Mouse (Mus musculus): ENCODE data around the gene Klhl20. TPM values are rescaled to one million over a fixed set of nuclear protein-coding genes. Genes with fewer than 3 reads are reported as not detected.

Gene Klhl20
- total and polyA plus RNA-seq, 3 experiments = 3.7 to 7.8 TPM; not detected in 1

GRCm38 (mm10) chr1:161122661-161123418, 8.5 kb downstream of the Klhl20 start:
- no peaks in the 10 kb centered on the region for H3K9me3 ChIP-seq (replicated peaks; ENCODE audit: insufficient read depth, low read length)
- no peak overlapping the region for H3K27ac ChIP-seq (ENCODE audit: control insufficient read depth, low read depth, low read length)
- TF ChIP-seq CHD2 (IDR thresholded peaks at IDR 0.05; ENCODE audit: low read length) (no peak), POLR2AphosphoS2 (IDR thresholded peaks at IDR 0.05; ENCODE audit: low read length) (no peak), CHD1 (IDR thresholded peaks at IDR 0.05; ENCODE audit: low read depth, low read length) (no peak), JUND (IDR thresholded peaks at IDR 0.05; ENCODE audit: low read depth, low read length) (no peak), ZNF384 (IDR thresholded peaks at IDR 0.05; ENCODE audit: low read depth, low read length) (no peak)
- H3K4me1 ChIP-seq (ENCODE audit: control insufficient read depth in 1 of 2, insufficient read depth in 2 of 2, low read length in 2 of 2) = no peaks in the 10 kb centered on the region
- no peak for DNase-seq (ENCODE audit: low read depth, low spot score)
- H3K27me3 ChIP-seq (ENCODE audit: control insufficient read depth in 1 of 2, insufficient read depth in 2 of 2, low read length in 2 of 2) = no peaks in the 10 kb centered on the region
- H3K9ac ChIP-seq (ENCODE audit: control insufficient read depth, low read depth, low read length, poor library complexity, severe bottlenecking) = no peak overlapping the region
- no peak overlapping the region for H3K4me3 ChIP-seq (ENCODE audit: control insufficient read depth in 1 of 2, insufficient read depth in 1 of 2, low read depth in 2 of 2, low read length in 2 of 2)
- no peaks in the 10 kb centered on the region; the same call in 1 of the 2 replicates for H3K79me2 ChIP-seq (ENCODE audit: control insufficient read depth, insufficient read depth, low read length, poor library complexity)
- peaks cover 0 to 5% of the 10 kb centered on the region in 2 experiments; a peak in 2 of 4 replicates for H3K36me3 ChIP-seq (ENCODE audit: control insufficient read depth in 1 of 2, insufficient read depth in 2 of 2, low read length in 2 of 2)

GRCm38 (mm10) chr1:161114591-161114990, 16.7 kb downstream of the Klhl20 start:
- no peaks in the 10 kb centered on the region; the same call in 1 of the 2 replicates for H3K79me2 ChIP-seq (ENCODE audit: control insufficient read depth, insufficient read depth, low read length, poor library complexity)
- no peaks in the 10 kb centered on the region for H3K9me3 ChIP-seq (replicated peaks; ENCODE audit: insufficient read depth, low read length)
- H3K27ac ChIP-seq (ENCODE audit: control insufficient read depth, low read depth, low read length) = no peak overlapping the region
- no peaks in the 10 kb centered on the region for H3K27me3 ChIP-seq (ENCODE audit: control insufficient read depth in 1 of 2, insufficient read depth in 2 of 2, low read length in 2 of 2)
- H3K4me3 ChIP-seq (ENCODE audit: control insufficient read depth in 1 of 2, insufficient read depth in 1 of 2, low read depth in 2 of 2, low read length in 2 of 2) = no peak overlapping the region
- no peak overlapping the region for H3K9ac ChIP-seq (ENCODE audit: control insufficient read depth, low read depth, low read length, poor library complexity, severe bottlenecking)
- DNase-seq (ENCODE audit: low read depth, low spot score) = no peak
- H3K4me1 ChIP-seq (ENCODE audit: control insufficient read depth in 1 of 2, insufficient read depth in 2 of 2, low read length in 2 of 2) = no peaks in the 10 kb centered on the region; a peak in 1 of 4 replicates
- no peak for TF ChIP-seq JUND (IDR thresholded peaks at IDR 0.05; ENCODE audit: low read depth, low read length)
- no peak for TF ChIP-seq POLR2AphosphoS2 (IDR thresholded peaks at IDR 0.05; ENCODE audit: low read length)
- no peak for TF ChIP-seq USF1 (IDR thresholded peaks at IDR 0.05; ENCODE audit: low read depth, low read length)
- no peak for TF ChIP-seq CTCF (IDR thresholded peaks at IDR 0.05 in 2 of 3, conservative IDR thresholded peaks at IDR 0.05 in 1 of 3; ENCODE audit: control insufficient read depth in 1 of 3, insufficient read depth in 1 of 3, low read depth in 2 of 3, low read length in 3 of 3, poor library complexity in 1 of 3, severe bottlenecking in 1 of 3)
- TF ChIP-seq NRF1 (IDR thresholded peaks at IDR 0.05; ENCODE audit: insufficient read depth, low read depth, low read length, poor library complexity, severe bottlenecking) = no peak
- TF ChIP-seq MAX (IDR thresholded peaks at IDR 0.05; ENCODE audit: low read length) = no peak
- TF ChIP-seq ZKSCAN1 (IDR thresholded peaks at IDR 0.05; ENCODE audit: low read depth, low read length) = no peak
- no peak for TF ChIP-seq KAT2A (conservative IDR thresholded peaks at IDR 0.05; ENCODE audit: low read depth, low read length)
- TF ChIP-seq MEF2A (IDR thresholded peaks at IDR 0.05; ENCODE audit: extremely low read depth, insufficient replicate concordance, low read depth, low read length, poor library complexity, severe bottlenecking) = no peak
- no peak for TF ChIP-seq POLR2A (IDR thresholded peaks at IDR 0.05; ENCODE audit: control insufficient read depth in 1 of 2, insufficient read depth in 1 of 2, low read depth in 1 of 2, low read length in 2 of 2, poor library complexity in 1 of 2)
- TF ChIP-seq CHD2 (IDR thresholded peaks at IDR 0.05; ENCODE audit: low read length) = no peak
- no peak for TF ChIP-seq CHD1 (IDR thresholded peaks at IDR 0.05; ENCODE audit: low read depth, low read length)
- TF ChIP-seq POLR2AphosphoS5 (IDR thresholded peaks at IDR 0.05; ENCODE audit: borderline replicate concordance, low read depth, low read length) = no peak
- TF ChIP-seq TCF12 (IDR thresholded peaks at IDR 0.05; ENCODE audit: low read depth, low read length) = no peak
- TF ChIP-seq NELFE (IDR thresholded peaks at IDR 0.05; ENCODE audit: low read depth, low read length) = no peak
- no peaks in the 10 kb centered on the region for H3K36me3 ChIP-seq (ENCODE audit: control insufficient read depth in 1 of 2, insufficient read depth in 2 of 2, low read length in 2 of 2)
